Mouse (Mus musculus): ENCODE results near the gene Mybph. TPM values are rescaled to one million over a fixed set of nuclear protein-coding genes. Genes with fewer than 3 reads are reported as not detected.

Mybph gene
- 0.28 and 0.76 TPM in 2 replicates for polyA plus RNA-seq (2015; fragmentation: Nextera tagmentation; extraction: Ambion mirVana)

- ATAC-seq (replicated peaks; ENCODE audit: insufficient number of reproducible peaks, insufficient read depth, low FRiP score, low read depth), result no peak
- H3K9me3 ChIP-seq (replicated peaks), result no peaks in the 10 kb centered on the region
- no peak within 1 kb of the TSS for H3K4me2 ChIP-seq
- H3K27me3 ChIP-seq, result peaks cover 8% of the 10 kb centered on the region; the same call in 1 of the 2 replicates
- no peak within 1 kb of the TSS for H3K27ac ChIP-seq
- peaks cover 40% of the 10 kb centered on the region for H3K4me1 ChIP-seq (replicated peaks)
- H3K4me3 ChIP-seq, result no peak within 1 kb of the TSS
- 85% methylated on average over 1 of the region's 1 CpGs for WGBS
- H3K9ac ChIP-seq, result no peak within 1 kb of the TSS
- H3K36me3 ChIP-seq, result no peaks in the 10 kb centered on the region
These were observed at the start of gene Mybph for GRCm38 (mm10) chr1:134193126-134193525. Gene Mybph, plus strand, starts transcription at chr1:134193448.

GRCm38 (mm10) chr1:134146066-134146465 lies 47.2 kb upstream of the Mybph start:
- WGBS, result 75% methylated on average over 8 of the region's 8 CpGs
- Histone ChIP-seq H3K4me3 (no peak overlapping the region), H3K27me3 (peaks cover 7% of the 10 kb centered on the region; the same call in 1 of the 2 replicates), H3K9me3 (replicated peaks) (no peaks in the 10 kb centered on the region), H3K4me2 (no peak overlapping the region), H3K4me1 (replicated peaks) (0 out of 2 replicates have a peak, but pooled peaks cover 5% of the 10 kb centered on the region), H3K9ac (no peak overlapping the region), H3K27ac (no peak overlapping the region), H3K36me3 (no peaks in the 10 kb centered on the region)
- ATAC-seq (replicated peaks; ENCODE audit: insufficient number of reproducible peaks, insufficient read depth, low FRiP score, low read depth), result no peak

GRCm38 (mm10) chr1:134150076-134150475 lies 43.2 kb upstream of the Mybph start:
- peaks cover 11% of the 10 kb centered on the region; the same call in 1 of the 2 replicates for H3K4me1 ChIP-seq (replicated peaks)
- H3K4me3 ChIP-seq, result no peak overlapping the region
- 0 out of 2 replicates have a peak, but pooled peaks cover 1% of the 10 kb centered on the region for H3K27me3 ChIP-seq
- H3K4me2 ChIP-seq, result no peak overlapping the region
- H3K9me3 ChIP-seq (replicated peaks), result no peaks in the 10 kb centered on the region
- ATAC-seq (replicated peaks; ENCODE audit: insufficient number of reproducible peaks, insufficient read depth, low FRiP score, low read depth), result no peak
- H3K27ac ChIP-seq, result no peak overlapping the region
- no peaks in the 10 kb centered on the region for H3K36me3 ChIP-seq
- 45% methylated on average over 8 of the region's 8 CpGs for WGBS
- H3K9ac ChIP-seq, result no peak overlapping the region

- 90% methylated on average over 9 of the region's 9 CpGs for WGBS
- no peak overlapping the region for H3K4me2 ChIP-seq
- H3K9me3 ChIP-seq (replicated peaks), result no peaks in the 10 kb centered on the region
- no peak overlapping the region for H3K4me3 ChIP-seq
- no peaks in the 10 kb centered on the region for H3K27me3 ChIP-seq
- no peak overlapping the region for H3K9ac ChIP-seq
- H3K27ac ChIP-seq, result no peak overlapping the region
- H3K4me1 ChIP-seq (replicated peaks), result peaks cover 11% of the 10 kb centered on the region; the same call in 1 of the 2 replicates
- H3K36me3 ChIP-seq, result no peaks in the 10 kb centered on the region
- no peak for ATAC-seq (replicated peaks; ENCODE audit: insufficient number of reproducible peaks, insufficient read depth, low FRiP score, low read depth)
These were observed 42.5 kb upstream of the Mybph start for GRCm38 (mm10) chr1:134150745-134151144.

GRCm38 (mm10) chr1:134151655-134152412 lies 41.4 kb upstream of the Mybph start:
- H3K27ac ChIP-seq, result no peak overlapping the region
- no peaks in the 10 kb centered on the region for H3K9me3 ChIP-seq (replicated peaks)
- no peaks in the 10 kb centered on the region for H3K36me3 ChIP-seq
- ATAC-seq (replicated peaks; ENCODE audit: insufficient number of reproducible peaks, insufficient read depth, low FRiP score, low read depth), result peak; percentile 63; the same call in 1 of the 2 replicates
- peaks cover 11% of the 10 kb centered on the region; the same call in 1 of the 2 replicates for H3K4me1 ChIP-seq (replicated peaks)
- no peak overlapping the region for H3K4me3 ChIP-seq
- no peaks in the 10 kb centered on the region for H3K27me3 ChIP-seq
- WGBS, result 34% methylated on average over 13 of the region's 13 CpGs
- no peak overlapping the region for H3K4me2 ChIP-seq
- no peak overlapping the region for H3K9ac ChIP-seq

- no peaks in the 10 kb centered on the region for H3K36me3 ChIP-seq
- no peaks in the 10 kb centered on the region for H3K27me3 ChIP-seq
- H3K9ac ChIP-seq, result no peak overlapping the region
- H3K4me2 ChIP-seq, result no peak overlapping the region
- H3K4me1 ChIP-seq (replicated peaks), result peaks cover 11% of the 10 kb centered on the region; the same call in 1 of the 2 replicates
- H3K9me3 ChIP-seq (replicated peaks), result no peaks in the 10 kb centered on the region
- H3K27ac ChIP-seq, result no peak overlapping the region
- WGBS, result 40% methylated on average over 21 of the region's 21 CpGs
- H3K4me3 ChIP-seq, result no peak overlapping the region
- ATAC-seq (replicated peaks; ENCODE audit: insufficient number of reproducible peaks, insufficient read depth, low FRiP score, low read depth), result no peak
These were observed 40.3 kb upstream of the Mybph start for GRCm38 (mm10) chr1:134152626-134153590.

GRCm38 (mm10) chr1:134154121-134154520 lies 39.1 kb upstream of the Mybph start:
- no peak for ATAC-seq (replicated peaks; ENCODE audit: insufficient number of reproducible peaks, insufficient read depth, low FRiP score, low read depth)
- Histone ChIP-seq H3K4me3 (no peak overlapping the region), H3K9me3 (replicated peaks) (no peaks in the 10 kb centered on the region), H3K4me2 (no peak overlapping the region), H3K27ac (no peak overlapping the region), H3K36me3 (no peaks in the 10 kb centered on the region), H3K9ac (no peak overlapping the region), H3K27me3 (no peaks in the 10 kb centered on the region), H3K4me1 (replicated peaks) (peaks cover 11% of the 10 kb centered on the region; the same call in 1 of the 2 replicates)
- WGBS, result 90% methylated on average over 3 of the region's 3 CpGs

GRCm38 (mm10) chr1:134154655-134155054 lies 38.6 kb upstream of the Mybph start:
- no peak overlapping the region for H3K27ac ChIP-seq
- H3K9ac ChIP-seq, result no peak overlapping the region
- WGBS, result 59% methylated on average over 3 of the region's 3 CpGs
- H3K36me3 ChIP-seq, result no peaks in the 10 kb centered on the region
- no peaks in the 10 kb centered on the region for H3K27me3 ChIP-seq
- no peak overlapping the region for H3K4me2 ChIP-seq
- ATAC-seq (replicated peaks; ENCODE audit: insufficient number of reproducible peaks, insufficient read depth, low FRiP score, low read depth), result no peak
- no peaks in the 10 kb centered on the region for H3K9me3 ChIP-seq (replicated peaks)
- peaks cover 11% of the 10 kb centered on the region; the same call in 1 of the 2 replicates for H3K4me1 ChIP-seq (replicated peaks)
- no peak overlapping the region for H3K4me3 ChIP-seq

- Histone ChIP-seq H3K9me3 (replicated peaks) (no peaks in the 10 kb centered on the region), H3K27ac (no peak overlapping the region), H3K27me3 (0 out of 2 replicates have a peak, but pooled peaks cover 2% of the 10 kb centered on the region), H3K9ac (no peak overlapping the region), H3K4me2 (no peak overlapping the region), H3K4me3 (no peak overlapping the region), H3K36me3 (no peaks in the 10 kb centered on the region), H3K4me1 (replicated peaks) (no peaks in the 10 kb centered on the region)
- no peak for ATAC-seq (replicated peaks; ENCODE audit: insufficient number of reproducible peaks, insufficient read depth, low FRiP score, low read depth)
- WGBS, result 84% methylated on average over 3 of the region's 3 CpGs
These were observed 32.8 kb upstream of the Mybph start for GRCm38 (mm10) chr1:134160404-134160803.

- 73% methylated on average over 6 of the region's 6 CpGs for WGBS
- Histone ChIP-seq H3K27me3 (0 out of 2 replicates have a peak, but pooled peaks cover 2% of the 10 kb centered on the region), H3K4me3 (no peak overlapping the region), H3K27ac (no peak overlapping the region), H3K36me3 (no peaks in the 10 kb centered on the region), H3K4me1 (replicated peaks) (no peaks in the 10 kb centered on the region), H3K9ac (no peak overlapping the region), H3K9me3 (replicated peaks) (no peaks in the 10 kb centered on the region), H3K4me2 (no peak overlapping the region)
- ATAC-seq (replicated peaks; ENCODE audit: insufficient number of reproducible peaks, insufficient read depth, low FRiP score, low read depth), result no peak
These were observed 31.8 kb upstream of the Mybph start for GRCm38 (mm10) chr1:134161399-134161798.

Data from heart, embryonic 15.5 days (tissue).